Mouse (Mus musculus): ENCODE measurements around the gene Synj2.
A peak's percentile ranks its signal among the peaks of the same experiment; 100 is the strongest.

The Synj2 gene

GRCm38 (mm10) chr17:5935680-5936079 is 5.4 kb upstream of the Synj2 start:
- no peak for DNase-seq

- DNase-seq: no peak
Observed at GRCm38 (mm10) chr17:5936276-5936675, 4.8 kb upstream of the Synj2 start.

- DNase-seq: no peak
Observed at GRCm38 (mm10) chr17:5937441-5937840, 3.6 kb upstream of the Synj2 start.

- no peak for DNase-seq
Observed at GRCm38 (mm10) chr17:5939871-5940270, 1.2 kb upstream of the Synj2 start.

- DNase-seq: peak; percentile 73 to 84
Observed at GRCm38 (mm10) chr17:5940792-5941191, 288 bp upstream of the Synj2 start.

- no peak for DNase-seq
Observed at GRCm38 (mm10) chr17:5942156-5942555, 1.1 kb downstream of the Synj2 start.

- DNase-seq: no peak
Observed at GRCm38 (mm10) chr17:5943053-5943452, 2.0 kb downstream of the Synj2 start.

GRCm38 (mm10) chr17:5947039-5947438 is 6.0 kb downstream of the Synj2 start:
- no peak for DNase-seq

GRCm38 (mm10) chr17:5952455-5952854 is 11.4 kb downstream of the Synj2 start:
- no peak for DNase-seq

- DNase-seq: no peak
Observed at GRCm38 (mm10) chr17:5956350-5957000, 15.4 kb downstream of the Synj2 start.

- no peak for DNase-seq
Observed at GRCm38 (mm10) chr17:5957097-5957496, 16.0 kb downstream of the Synj2 start.

- no peak for DNase-seq
Observed at GRCm38 (mm10) chr17:5958229-5958628, 17.1 kb downstream of the Synj2 start.

- DNase-seq: no peak
Observed at GRCm38 (mm10) chr17:5958636-5959035, 17.6 kb downstream of the Synj2 start.

GRCm38 (mm10) chr17:5959096-5959495 is 18.0 kb downstream of the Synj2 start:
- no peak for DNase-seq

- no peak for DNase-seq
Observed at GRCm38 (mm10) chr17:5959802-5960201, 18.7 kb downstream of the Synj2 start.

- DNase-seq: no peak
Observed at GRCm38 (mm10) chr17:5963766-5964165, 22.7 kb downstream of the Synj2 start.

GRCm38 (mm10) chr17:5965084-5965781 is 24.2 kb downstream of the Synj2 start:
- no peak for DNase-seq

GRCm38 (mm10) chr17:5966706-5967105 is 25.6 kb downstream of the Synj2 start:
- no peak for DNase-seq

GRCm38 (mm10) chr17:5968562-5968961 is 27.5 kb downstream of the Synj2 start:
- DNase-seq: no peak

GRCm38 (mm10) chr17:5969246-5969645 is 28.2 kb downstream of the Synj2 start:
- DNase-seq: no peak

GRCm38 (mm10) chr17:5970298-5970821 is 29.3 kb downstream of the Synj2 start:
- no peak for DNase-seq

- no peak for DNase-seq
Observed at GRCm38 (mm10) chr17:5973536-5973935, 32.5 kb downstream of the Synj2 start.

GRCm38 (mm10) chr17:5975099-5975977 is 34.3 kb downstream of the Synj2 start:
- peak in 1 of 2 experiments; percentile 39 for DNase-seq

All from spleen, adult 18-20 months (tissue).